Mouse (Mus musculus) intestine, embryonic 15.5 days (tissue): ENCODE results near the gene Gm20661. TPM values are rescaled to one million over a fixed set of nuclear protein-coding genes. Genes with fewer than 3 reads are reported as not detected.
A peak's percentile ranks its signal among the peaks of the same experiment; 100 is the strongest.

ENCODE experiments used
- ATAC-seq: fragments of 200-750 bp; cut with Nextera tagmentation; 2 replicates; pipeline ENCODE4 v1.8.0; 2017; ENCODE audit warnings: moderate TSS enrichment, moderate library complexity
- H3K27ac ChIP-seq: fragments of 300-500 bp; sonication (generic); 2 replicates; pipeline ENCODE4 v1.5.1; 2015; ENCODE audit warnings: mild to moderate bottlenecking, inconsistent platforms
- H3K27me3 ChIP-seq: fragments of 300-500 bp; sonication (generic); replicated peaks from 2 replicates; pipeline ENCODE4 v1.6.1; 2015; ENCODE audit warnings: inconsistent platforms
- H3K36me3 ChIP-seq: fragments of 300-500 bp; sonication (generic); 2 replicates; pipeline ENCODE4 v1.6.1; 2015; ENCODE audit warnings: inconsistent platforms
- H3K4me1 ChIP-seq: fragments of 300-500 bp; sonication (generic); replicated peaks from 2 replicates; pipeline ENCODE4 v1.6.1; 2015; ENCODE audit warnings: inconsistent platforms
- H3K4me2 ChIP-seq: fragments of 300-500 bp; sonication (generic); replicated peaks from 2 replicates; pipeline ENCODE4 v1.6.1; 2015; ENCODE audit warnings: mild to moderate bottlenecking, inconsistent platforms
- H3K4me3 ChIP-seq: fragments of 300-500 bp; sonication (generic); replicated peaks from 2 replicates; pipeline ENCODE4 v1.5.1; 2015; ENCODE audit warnings: inconsistent platforms
- H3K9ac ChIP-seq: fragments of 300-500 bp; sonication (generic); 2 replicates; pipeline ENCODE4 v1.6.1; 2015; ENCODE audit warnings: inconsistent platforms
- H3K9me3 ChIP-seq: fragments of 300-500 bp; sonication (generic); 2 replicates; pipeline ENCODE4 v1.6.1; 2016; ENCODE audit warnings: inconsistent platforms
- WGBS: fragments of 180-500 bp; shearing (Covaris S2); methylation state at CpG from one replicate; pipeline ENCODE4 v1.1.7; 2015; 5-methylcytosine and 5-hydroxymethylcytosine counted together
- polyA plus RNA-seq: library from polyadenylated mRNA; unstranded; fragments of >200 nt; fragmentation: Nextera tagmentation; extraction: Ambion mirVana; gene quantifications from 2 replicates; pipeline ENCODE4 v1.2.1, GENCODE M21; 2015

The Gm20661 gene
- polyA plus RNA-seq, 1 experiment from 2014 or later = 5.7 TPM

GRCm38 (mm10) chr9:107955613-107956289 is 27.1 kb upstream of the Gm20661 start:
- Histone ChIP-seq H3K9me3 (no peaks in the 10 kb centered on the region), H3K4me1 (peaks cover 3% of the 10 kb centered on the region), H3K36me3 (peaks cover 17% of the 10 kb centered on the region; the same call in 1 of the 2 replicates), H3K27ac (no peak overlapping the region), H3K9ac (no peak overlapping the region), H3K27me3 (no peaks in the 10 kb centered on the region), H3K4me2 (no peak overlapping the region), H3K4me3 (no peak overlapping the region)
- ATAC-seq = no peak
- WGBS = 76% methylated on average over 6 of the region's 6 CpGs

- Histone ChIP-seq H3K9me3 (no peaks in the 10 kb centered on the region), H3K36me3 (peaks cover 25% of the 10 kb centered on the region), H3K4me3 (no peak overlapping the region), H3K4me1 (no peaks in the 10 kb centered on the region; the same call in 1 of the 2 replicates), H3K27me3 (no peaks in the 10 kb centered on the region), H3K4me2 (no peak overlapping the region), H3K9ac (no peak overlapping the region), H3K27ac (no peak overlapping the region)
- WGBS = 64% methylated on average over 6 of the region's 6 CpGs
- ATAC-seq = no peak
Measured at GRCm38 (mm10) chr9:107957141-107957540, 25.7 kb upstream of the Gm20661 start.

- ATAC-seq = no peak
- no peak overlapping the region for H3K9ac ChIP-seq
- H3K4me2 ChIP-seq = no peak overlapping the region
- 58% methylated on average over 6 of the region's 6 CpGs for WGBS
- H3K36me3 ChIP-seq = peaks cover 28% of the 10 kb centered on the region
- no peak overlapping the region for H3K27ac ChIP-seq
- H3K27me3 ChIP-seq = no peaks in the 10 kb centered on the region
- H3K4me1 ChIP-seq = no peaks in the 10 kb centered on the region
- no peak overlapping the region for H3K4me3 ChIP-seq
- H3K9me3 ChIP-seq = no peaks in the 10 kb centered on the region
Measured at GRCm38 (mm10) chr9:107959896-107960295, 23.0 kb upstream of the Gm20661 start.

GRCm38 (mm10) chr9:107960928-107961327 is 21.9 kb upstream of the Gm20661 start:
- no peaks in the 10 kb centered on the region for H3K4me1 ChIP-seq
- no peak overlapping the region for H3K4me2 ChIP-seq
- no peak overlapping the region for H3K9ac ChIP-seq
- no peak for ATAC-seq
- no peaks in the 10 kb centered on the region for H3K9me3 ChIP-seq
- no peak overlapping the region for H3K4me3 ChIP-seq
- 76% methylated on average over 4 of the region's 4 CpGs for WGBS
- H3K36me3 ChIP-seq = peaks cover 29% of the 10 kb centered on the region
- H3K27me3 ChIP-seq = no peaks in the 10 kb centered on the region
- no peak overlapping the region for H3K27ac ChIP-seq

- Histone ChIP-seq H3K27me3 (no peaks in the 10 kb centered on the region), H3K9me3 (no peaks in the 10 kb centered on the region), H3K9ac (no peak overlapping the region), H3K4me3 (no peak overlapping the region), H3K4me1 (no peaks in the 10 kb centered on the region), H3K27ac (no peak overlapping the region), H3K36me3 (peaks cover 29% of the 10 kb centered on the region), H3K4me2 (no peak overlapping the region)
- no peak for ATAC-seq
- 88% methylated on average over 10 of the region's 10 CpGs for WGBS
Measured at GRCm38 (mm10) chr9:107961351-107961762, 21.5 kb upstream of the Gm20661 start.

GRCm38 (mm10) chr9:107961881-107962280 is 21.0 kb upstream of the Gm20661 start:
- Histone ChIP-seq H3K9ac (no peak overlapping the region), H3K27ac (no peak overlapping the region), H3K36me3 (peaks cover 26% of the 10 kb centered on the region), H3K4me3 (no peak overlapping the region), H3K27me3 (no peaks in the 10 kb centered on the region), H3K9me3 (no peaks in the 10 kb centered on the region), H3K4me2 (no peak overlapping the region), H3K4me1 (no peaks in the 10 kb centered on the region)
- WGBS = 54% methylated on average over 5 of the region's 5 CpGs
- no peak for ATAC-seq

GRCm38 (mm10) chr9:107962916-107963315 is 19.9 kb upstream of the Gm20661 start:
- Histone ChIP-seq H3K9ac (no peak overlapping the region), H3K4me2 (no peak overlapping the region), H3K36me3 (peaks cover 18% of the 10 kb centered on the region), H3K4me1 (no peaks in the 10 kb centered on the region), H3K27ac (no peak overlapping the region), H3K9me3 (no peaks in the 10 kb centered on the region), H3K27me3 (no peaks in the 10 kb centered on the region), H3K4me3 (no peak overlapping the region)
- ATAC-seq = peak; percentile 34; the same call in 1 of the 2 replicates
- WGBS = 92% methylated on average over 9 of the region's 9 CpGs

- Histone ChIP-seq H3K4me3 (no peak overlapping the region), H3K4me1 (no peaks in the 10 kb centered on the region), H3K4me2 (no peak overlapping the region), H3K27me3 (no peaks in the 10 kb centered on the region), H3K9ac (no peak overlapping the region), H3K27ac (no peak overlapping the region), H3K36me3 (peaks cover 18% of the 10 kb centered on the region), H3K9me3 (no peaks in the 10 kb centered on the region)
- ATAC-seq = peak; percentile 81
- WGBS = 26% methylated on average over 5 of the region's 5 CpGs
Measured at GRCm38 (mm10) chr9:107963700-107964099, 19.2 kb upstream of the Gm20661 start.

GRCm38 (mm10) chr9:107964681-107965080 is 18.2 kb upstream of the Gm20661 start:
- no peaks in the 10 kb centered on the region for H3K4me1 ChIP-seq
- no peak overlapping the region for H3K4me3 ChIP-seq
- H3K4me2 ChIP-seq = no peak overlapping the region
- WGBS = 93% methylated on average over 9 of the region's 9 CpGs
- peaks cover 15% of the 10 kb centered on the region for H3K36me3 ChIP-seq
- H3K27ac ChIP-seq = no peak overlapping the region
- no peak for ATAC-seq
- H3K9me3 ChIP-seq = no peaks in the 10 kb centered on the region
- no peak overlapping the region for H3K9ac ChIP-seq
- H3K27me3 ChIP-seq = no peaks in the 10 kb centered on the region

- no peak for ATAC-seq
- Histone ChIP-seq H3K4me2 (no peak overlapping the region), H3K4me3 (no peak overlapping the region), H3K36me3 (peaks cover 13% of the 10 kb centered on the region; the same call in 1 of the 2 replicates), H3K9ac (no peak overlapping the region), H3K4me1 (no peaks in the 10 kb centered on the region), H3K27me3 (no peaks in the 10 kb centered on the region), H3K27ac (no peak overlapping the region; the same call in 1 of the 2 replicates), H3K9me3 (no peaks in the 10 kb centered on the region)
- 89% methylated on average over 10 of the region's 10 CpGs for WGBS
Measured at GRCm38 (mm10) chr9:107966676-107967075, 16.2 kb upstream of the Gm20661 start.

GRCm38 (mm10) chr9:107967437-107967836 is 15.4 kb upstream of the Gm20661 start:
- 84% methylated on average over 6 of the region's 6 CpGs for WGBS
- Histone ChIP-seq H3K9ac (no peak overlapping the region), H3K27ac (no peak overlapping the region), H3K9me3 (no peaks in the 10 kb centered on the region), H3K4me2 (no peak overlapping the region), H3K4me1 (no peaks in the 10 kb centered on the region), H3K36me3 (peaks cover 10% of the 10 kb centered on the region; the same call in 1 of the 2 replicates), H3K4me3 (no peak overlapping the region), H3K27me3 (no peaks in the 10 kb centered on the region)
- ATAC-seq = no peak

GRCm38 (mm10) chr9:107968531-107968930 is 14.3 kb upstream of the Gm20661 start:
- Histone ChIP-seq H3K9me3 (no peaks in the 10 kb centered on the region), H3K4me3 (no peak overlapping the region), H3K4me1 (no peaks in the 10 kb centered on the region), H3K4me2 (no peak overlapping the region), H3K36me3 (peaks cover 10% of the 10 kb centered on the region; the same call in 1 of the 2 replicates), H3K27ac (no peak overlapping the region), H3K27me3 (no peaks in the 10 kb centered on the region), H3K9ac (no peak overlapping the region)
- ATAC-seq = no peak
- 89% methylated on average over 7 of the region's 7 CpGs for WGBS

GRCm38 (mm10) chr9:107970311-107970710 is 12.5 kb upstream of the Gm20661 start:
- H3K4me1 ChIP-seq = peaks cover 7% of the 10 kb centered on the region; the same call in 1 of the 2 replicates
- 80% methylated on average over 5 of the region's 5 CpGs for WGBS
- no peak overlapping the region for H3K4me3 ChIP-seq
- H3K27ac ChIP-seq = no peak overlapping the region
- H3K27me3 ChIP-seq = no peaks in the 10 kb centered on the region
- peaks cover 7% of the 10 kb centered on the region; the same call in 1 of the 2 replicates for H3K36me3 ChIP-seq
- H3K4me2 ChIP-seq = no peak overlapping the region
- H3K9me3 ChIP-seq = no peaks in the 10 kb centered on the region
- no peak overlapping the region for H3K9ac ChIP-seq
- ATAC-seq = no peak
